Mouse (Mus musculus) limb, embryonic 12.5 days (tissue): ENCODE data around the gene Clybl. TPM values are rescaled to one million over a fixed set of nuclear protein-coding genes. Genes with fewer than 3 reads are reported as not detected.

Experiments used
- ATAC-seq: fragments of 200-750 bp; cut with Nextera tagmentation; 2 replicates; pipeline ENCODE4 v1.8.0; 2017; ENCODE audit warnings: low read depth, moderate TSS enrichment; ENCODE audit not compliant: insufficient number of reproducible peaks, insufficient read depth, low FRiP score, low TSS enrichment
- H3K27ac ChIP-seq: fragments of 300-500 bp; sonication (generic); 2 replicates; pipeline ENCODE4 v1.5.1; 2016; ENCODE audit warnings: mild to moderate bottlenecking, moderate library complexity
- H3K27me3 ChIP-seq: fragments of 300-500 bp; sonication (generic); 2 replicates; pipeline ENCODE4 v1.6.1; 2016; ENCODE audit warnings: mild to moderate bottlenecking, moderate library complexity
- H3K36me3 ChIP-seq: fragments of 300-500 bp; sonication (generic); 2 replicates; pipeline ENCODE4 v1.6.1; 2016; ENCODE audit warnings: mild to moderate bottlenecking, moderate library complexity
- H3K4me1 ChIP-seq: fragments of 300-500 bp; sonication (generic); replicated peaks from 2 replicates; pipeline ENCODE4 v1.6.1; 2016
- H3K4me2 ChIP-seq: fragments of 300-500 bp; sonication (generic); 2 replicates; pipeline ENCODE4 v1.6.1; 2016; ENCODE audit warnings: mild to moderate bottlenecking, moderate library complexity
- H3K4me3 ChIP-seq: fragments of 300-500 bp; sonication (generic); replicated peaks from 2 replicates; pipeline ENCODE4 v1.5.1; 2016; ENCODE audit warnings: mild to moderate bottlenecking
- H3K9ac ChIP-seq: fragments of 300-500 bp; sonication (generic); replicated peaks from 2 replicates; pipeline ENCODE4 v1.6.1; 2016; ENCODE audit warnings: mild to moderate bottlenecking, moderate library complexity
- H3K9me3 ChIP-seq: fragments of 300-500 bp; sonication (generic); 2 replicates; pipeline ENCODE4 v1.6.1; 2016; ENCODE audit warnings: mild to moderate bottlenecking, moderate library complexity
- WGBS: fragments of 180-500 bp; shearing (Covaris S2); methylation state at CpG from one replicate; pipeline ENCODE4 v1.1.7; 2016; 5-methylcytosine and 5-hydroxymethylcytosine counted together
- polyA plus RNA-seq: library from polyadenylated mRNA; unstranded; fragments of >200 nt; fragmentation: Nextera tagmentation; extraction: Ambion mirVana; gene quantifications from 2 replicates; pipeline ENCODE4 v1.2.1, GENCODE M21; 2016

The Clybl gene
- polyA plus RNA-seq, 1 experiment from 2014 or later: 16.8 TPM

DNA sequence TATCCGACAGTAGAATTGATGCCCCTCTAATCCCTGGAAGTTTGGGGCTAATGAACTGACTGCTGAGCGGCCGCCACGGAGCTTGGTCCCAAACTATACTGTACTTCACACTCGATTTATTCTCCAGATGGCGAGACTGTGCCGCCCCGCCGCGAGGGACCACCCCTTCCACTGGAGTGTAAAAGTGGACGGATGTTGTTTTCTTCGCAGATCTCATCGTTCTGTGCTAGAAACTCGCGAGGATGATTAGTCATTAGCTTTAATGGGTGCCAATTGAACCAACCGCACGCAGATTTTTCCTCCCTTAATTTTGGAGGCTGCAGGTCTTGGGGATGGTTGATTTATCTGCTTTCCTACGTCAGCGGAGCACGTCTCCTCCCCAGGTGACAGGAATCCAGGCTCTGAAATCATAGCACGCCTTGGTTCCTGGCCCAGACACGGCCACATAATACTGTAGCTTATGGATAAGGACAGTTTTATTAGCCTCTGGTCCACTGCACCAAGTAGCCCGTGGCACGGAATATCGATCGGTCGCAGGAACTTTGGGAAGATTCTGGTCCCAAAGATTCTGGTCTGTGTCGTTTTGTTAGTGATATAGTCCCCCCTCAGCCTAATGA, 185.9 kb downstream of the Clybl start:
- H3K36me3 ChIP-seq: no peaks in the 10 kb centered on the region
- peaks cover 31% of the 10 kb centered on the region for H3K4me1 ChIP-seq
- H3K27ac ChIP-seq: no peak overlapping the region
- H3K9me3 ChIP-seq: no peaks in the 10 kb centered on the region
- H3K9ac ChIP-seq: no peak overlapping the region
- no peak overlapping the region for H3K4me3 ChIP-seq
- peak overlapping the region; percentile 31 for H3K4me2 ChIP-seq
- 0 out of 2 replicates have a peak, but pooled peaks have one; percentile 57 for ATAC-seq
- WGBS: 62% methylated on average over 28 of the region's 28 CpGs
- H3K27me3 ChIP-seq: peaks cover 18% of the 10 kb centered on the region

DNA sequence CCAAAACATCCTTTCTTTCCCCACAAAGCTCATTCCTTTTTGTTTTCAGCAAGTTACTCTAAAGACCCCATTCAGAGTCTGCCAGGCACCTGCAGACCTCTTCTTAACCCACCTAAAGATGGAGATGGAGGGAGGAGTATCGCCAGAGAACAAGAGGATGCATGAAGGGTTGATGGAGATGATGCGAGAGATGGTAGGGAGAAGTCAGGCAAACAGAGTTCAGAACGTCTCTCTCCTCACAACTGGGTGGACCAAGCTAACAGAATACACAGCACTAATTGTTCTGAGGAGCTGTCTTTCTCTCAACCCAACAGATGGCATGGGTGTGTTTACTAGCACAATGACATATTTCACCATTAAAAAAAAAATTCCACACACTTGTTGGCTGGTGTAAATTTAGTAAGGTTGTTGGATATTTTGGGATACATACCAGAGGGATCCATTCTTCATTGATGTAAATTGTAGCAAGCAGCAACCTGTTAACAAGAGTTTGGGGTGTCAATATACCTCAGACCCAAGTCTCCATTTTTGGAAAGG, 186.4 kb downstream of the Clybl start:
- Histone ChIP-seq H3K9me3 (no peaks in the 10 kb centered on the region), H3K9ac (no peak overlapping the region), H3K27ac (no peak overlapping the region), H3K4me3 (no peak overlapping the region), H3K4me2 (no peak overlapping the region), H3K4me1 (peaks cover 32% of the 10 kb centered on the region), H3K27me3 (peaks cover 13% of the 10 kb centered on the region), H3K36me3 (no peaks in the 10 kb centered on the region)
- 86% methylated on average over 3 of the region's 3 CpGs for WGBS
- no peak for ATAC-seq

GRCm38 (mm10) chr14:122368501-122368900, 187.0 kb downstream of the Clybl start:
- Histone ChIP-seq H3K27ac (no peak overlapping the region), H3K9ac (no peak overlapping the region), H3K36me3 (no peaks in the 10 kb centered on the region), H3K4me1 (peaks cover 33% of the 10 kb centered on the region), H3K4me2 (no peak overlapping the region), H3K27me3 (peaks cover 7% of the 10 kb centered on the region), H3K9me3 (no peaks in the 10 kb centered on the region), H3K4me3 (no peak overlapping the region)
- no peak for ATAC-seq
- WGBS: 51% methylated on average over 8 of the region's 8 CpGs

- Histone ChIP-seq H3K27ac (no peak overlapping the region), H3K4me1 (peaks cover 54% of the 10 kb centered on the region), H3K27me3 (peaks cover 15% of the 10 kb centered on the region), H3K4me3 (no peak overlapping the region), H3K4me2 (no peak overlapping the region), H3K9me3 (no peaks in the 10 kb centered on the region), H3K36me3 (no peaks in the 10 kb centered on the region), H3K9ac (no peak overlapping the region)
- no peak for ATAC-seq
- WGBS: 11% methylated on average over 5 of the region's 5 CpGs
Observed at GRCm38 (mm10) chr14:122371979-122372378, 190.5 kb downstream of the Clybl start.

DNA sequence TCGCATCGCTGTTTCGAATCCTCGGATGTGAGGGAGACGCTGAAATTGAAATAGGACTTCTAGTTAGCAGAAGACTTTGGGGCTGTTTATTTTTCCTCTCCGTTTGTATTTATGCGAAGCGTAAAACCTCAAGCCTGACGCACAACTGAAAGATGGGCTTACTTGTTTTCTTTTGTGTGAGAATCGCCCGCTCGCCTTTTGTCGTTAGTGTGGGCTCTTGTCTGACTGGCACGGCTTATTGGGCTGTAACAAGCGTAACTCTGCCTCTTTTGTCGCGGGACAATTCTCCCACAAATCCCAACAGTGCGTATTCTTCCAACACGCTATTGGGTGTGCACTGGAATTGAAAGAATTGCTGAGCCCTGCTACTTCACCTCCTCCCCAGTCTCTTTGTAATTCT, 192.0 kb downstream of the Clybl start:
- Histone ChIP-seq H3K9me3 (no peaks in the 10 kb centered on the region), H3K4me3 (0 out of 2 replicates have a peak overlapping the region, but pooled peaks have one; percentile 11), H3K4me1 (peaks cover 42% of the 10 kb centered on the region), H3K9ac (no peak overlapping the region), H3K27me3 (peaks cover 16% of the 10 kb centered on the region), H3K36me3 (no peaks in the 10 kb centered on the region), H3K27ac (no peak overlapping the region), H3K4me2 (peak overlapping the region; percentile 44)
- WGBS: 37% methylated on average over 19 of the region's 19 CpGs
- no peak for ATAC-seq

- H3K27me3 ChIP-seq: peaks cover 23% of the 10 kb centered on the region
- H3K27ac ChIP-seq: no peak overlapping the region
- WGBS: 3% methylated on average over 9 of the region's 9 CpGs
- H3K4me1 ChIP-seq: peaks cover 34% of the 10 kb centered on the region
- no peak overlapping the region for H3K4me3 ChIP-seq
- H3K9me3 ChIP-seq: no peaks in the 10 kb centered on the region
- H3K9ac ChIP-seq: no peak overlapping the region
- H3K4me2 ChIP-seq: peak overlapping the region; percentile 44
- ATAC-seq: no peak; the same call in 1 of the 2 replicates
- no peaks in the 10 kb centered on the region for H3K36me3 ChIP-seq
Observed at GRCm38 (mm10) chr14:122374285-122374997, 192.9 kb downstream of the Clybl start.

GRCm38 (mm10) chr14:122375070-122375811, 193.7 kb downstream of the Clybl start:
- no peak overlapping the region for H3K4me2 ChIP-seq
- WGBS: 37% methylated on average over 12 of the region's 12 CpGs
- peaks cover 23% of the 10 kb centered on the region for H3K27me3 ChIP-seq
- H3K4me3 ChIP-seq: no peak overlapping the region
- no peak for ATAC-seq
- H3K27ac ChIP-seq: no peak overlapping the region
- no peaks in the 10 kb centered on the region for H3K9me3 ChIP-seq
- no peaks in the 10 kb centered on the region for H3K36me3 ChIP-seq
- H3K9ac ChIP-seq: no peak overlapping the region
- H3K4me1 ChIP-seq: peaks cover 34% of the 10 kb centered on the region

GRCm38 (mm10) chr14:122376482-122377143, 195.1 kb downstream of the Clybl start:
- H3K4me1 ChIP-seq: peaks cover 33% of the 10 kb centered on the region
- H3K27me3 ChIP-seq: peaks cover 23% of the 10 kb centered on the region
- 54% methylated on average over 9 of the region's 9 CpGs for WGBS
- no peak overlapping the region for H3K9ac ChIP-seq
- ATAC-seq: no peak
- no peaks in the 10 kb centered on the region for H3K36me3 ChIP-seq
- H3K4me2 ChIP-seq: no peak overlapping the region
- no peaks in the 10 kb centered on the region for H3K9me3 ChIP-seq
- no peak overlapping the region for H3K27ac ChIP-seq
- H3K4me3 ChIP-seq: no peak overlapping the region

- H3K9me3 ChIP-seq: no peaks in the 10 kb centered on the region
- no peaks in the 10 kb centered on the region for H3K36me3 ChIP-seq
- H3K27me3 ChIP-seq: peaks cover 23% of the 10 kb centered on the region
- no peak overlapping the region for H3K9ac ChIP-seq
- no peak for ATAC-seq
- whole genome bisulfite sequencing: 86% methylated on average over 6 of the region's 6 CpGs
- H3K27ac ChIP-seq: no peak overlapping the region
- no peak overlapping the region for H3K4me3 ChIP-seq
- H3K4me1 ChIP-seq: peaks cover 25% of the 10 kb centered on the region
- no peak overlapping the region for H3K4me2 ChIP-seq
Observed at GRCm38 (mm10) chr14:122377681-122378080, 196.2 kb downstream of the Clybl start.

GRCm38 (mm10) chr14:122379076-122379475, 197.6 kb downstream of the Clybl start:
- Histone ChIP-seq H3K36me3 (no peaks in the 10 kb centered on the region), H3K4me2 (no peak overlapping the region), H3K9me3 (no peaks in the 10 kb centered on the region), H3K4me3 (no peak overlapping the region), H3K9ac (no peak overlapping the region), H3K27ac (no peak overlapping the region), H3K4me1 (peaks cover 22% of the 10 kb centered on the region), H3K27me3 (peaks cover 29% of the 10 kb centered on the region)
- ATAC-seq: no peak
- 81% methylated on average over 9 of the region's 9 CpGs for WGBS

GRCm38 (mm10) chr14:122379996-122380395, 198.5 kb downstream of the Clybl start:
- H3K27me3 ChIP-seq: peaks cover 33% of the 10 kb centered on the region
- no peaks in the 10 kb centered on the region for H3K9me3 ChIP-seq
- no peak overlapping the region for H3K4me2 ChIP-seq
- no peak overlapping the region for H3K27ac ChIP-seq
- 85% methylated on average over 5 of the region's 5 CpGs for WGBS
- H3K4me3 ChIP-seq: no peak overlapping the region
- H3K9ac ChIP-seq: no peak overlapping the region
- no peak for ATAC-seq
- H3K4me1 ChIP-seq: peaks cover 25% of the 10 kb centered on the region
- H3K36me3 ChIP-seq: no peaks in the 10 kb centered on the region
